Mouse (Mus musculus): Measurements from ENCODE around the gene Usp12. TPM values are rescaled to one million over a fixed set of nuclear protein-coding genes. Genes with fewer than 3 reads are reported as not detected.

Usp12 gene
- total and polyA plus RNA-seq, 3 experiments, result 24.5 TPM; not detected in 1

- TF ChIP-seq JUND (IDR thresholded peaks at IDR 0.05; ENCODE audit: low read depth, low read length) (no peak), USF2 (IDR thresholded peaks at IDR 0.05; ENCODE audit: borderline replicate concordance in 1 of 2, insufficient read depth in 1 of 2, low read depth in 1 of 2, low read length in 2 of 2) (no peak), SIN3A (IDR thresholded peaks at IDR 0.05; ENCODE audit: low read length) (peak; percentile 72; the same call in 1 of the 2 replicates), MXI1 (IDR thresholded peaks at IDR 0.05; ENCODE audit: low read depth, low read length) (no peak), RCOR1 (IDR thresholded peaks at IDR 0.05; ENCODE audit: low read depth, low read length) (no peak), GABPA (IDR thresholded peaks at IDR 0.05; ENCODE audit: low read depth, low read length) (no peak), POLR2AphosphoS5 (IDR thresholded peaks at IDR 0.05; ENCODE audit: borderline replicate concordance, low read depth, low read length) (no peak), RAD21 (IDR thresholded peaks at IDR 0.05; ENCODE audit: low read depth, low read length) (peak; percentile 100), HCFC1 (IDR thresholded peaks at IDR 0.05; ENCODE audit: low read depth, low read length) (no peak), BHLHE40 (IDR thresholded peaks at IDR 0.05; ENCODE audit: borderline replicate concordance, low read depth, low read length) (no peak), TBP (IDR thresholded peaks at IDR 0.05; ENCODE audit: low read depth, low read length) (peak; percentile 75), UBTF (IDR thresholded peaks at IDR 0.05; ENCODE audit: borderline replicate concordance, insufficient read depth, low read depth, low read length) (no peak), ELF1 (IDR thresholded peaks at IDR 0.05; ENCODE audit: low read depth, low read length) (0 out of 2 replicates have a peak, but pooled peaks have one; percentile 10), MYB (IDR thresholded peaks at IDR 0.05; ENCODE audit: low read depth, low read length) (no peak), NELFE (IDR thresholded peaks at IDR 0.05; ENCODE audit: low read depth, low read length) (no peak), E2F4 (IDR thresholded peaks at IDR 0.05; ENCODE audit: borderline replicate concordance, low read depth, low read length) (no peak), SMC3 (IDR thresholded peaks at IDR 0.05; ENCODE audit: low read depth, low read length) (peak; percentile 99), KAT2A (conservative IDR thresholded peaks at IDR 0.05; ENCODE audit: low read depth, low read length) (no peak), ETS1 (IDR thresholded peaks at IDR 0.05; ENCODE audit: low read depth, low read length) (no peak), CHD1 (IDR thresholded peaks at IDR 0.05; ENCODE audit: low read depth, low read length) (no peak)
These were observed 88.9 kb downstream of the Usp12 start (continued) for GRCm38 (mm10) chr5:146705815-146706408.

- no peak overlapping the region for H3K27ac ChIP-seq (ENCODE audit: control insufficient read depth, low read depth, low read length)
- no peak for DNase-seq (ENCODE audit: low read depth, low spot score)
- no peaks in the 10 kb centered on the region for H3K27me3 ChIP-seq (ENCODE audit: control insufficient read depth in 1 of 2, insufficient read depth in 2 of 2, low read length in 2 of 2)
- no peak overlapping the region for H3K9ac ChIP-seq (ENCODE audit: control insufficient read depth, low read depth, low read length, poor library complexity, severe bottlenecking)
- no peaks in the 10 kb centered on the region for H3K9me3 ChIP-seq (replicated peaks; ENCODE audit: insufficient read depth, low read length)
- TF ChIP-seq ZC3H11A (IDR thresholded peaks at IDR 0.05; ENCODE audit: low read depth, low read length), result no peak
- no peak for TF ChIP-seq TCF12 (IDR thresholded peaks at IDR 0.05; ENCODE audit: low read depth, low read length)
- TF ChIP-seq JUND (IDR thresholded peaks at IDR 0.05; ENCODE audit: low read depth, low read length), result 0 out of 2 replicates have a peak, but pooled peaks have one; percentile 36
- H3K79me2 ChIP-seq (ENCODE audit: control insufficient read depth, insufficient read depth, low read length, poor library complexity), result no peaks in the 10 kb centered on the region
- peaks cover 17% of the 10 kb centered on the region in 2 experiments for H3K4me1 ChIP-seq (ENCODE audit: control insufficient read depth in 1 of 2, insufficient read depth in 2 of 2, low read length in 2 of 2)
- H3K36me3 ChIP-seq (ENCODE audit: control insufficient read depth in 1 of 2, insufficient read depth in 2 of 2, low read length in 2 of 2), result peaks cover 0 to 10% of the 10 kb centered on the region in 2 experiments; a peak in 2 of 4 replicates
- no peak overlapping the region for H3K4me3 ChIP-seq (ENCODE audit: control insufficient read depth in 1 of 2, insufficient read depth in 1 of 2, low read depth in 2 of 2, low read length in 2 of 2)
These were observed 89.4 kb downstream of the Usp12 start for GRCm38 (mm10) chr5:146705411-146705810.
